Mouse (Mus musculus): ENCODE results near the gene Dbil5.
"Not testable (repeated sequence)": the region's sequence is repeated elsewhere in the genome, so short reads cannot be mapped to it uniquely, and the experiment has no call there.

Gene Dbil5

DNA sequence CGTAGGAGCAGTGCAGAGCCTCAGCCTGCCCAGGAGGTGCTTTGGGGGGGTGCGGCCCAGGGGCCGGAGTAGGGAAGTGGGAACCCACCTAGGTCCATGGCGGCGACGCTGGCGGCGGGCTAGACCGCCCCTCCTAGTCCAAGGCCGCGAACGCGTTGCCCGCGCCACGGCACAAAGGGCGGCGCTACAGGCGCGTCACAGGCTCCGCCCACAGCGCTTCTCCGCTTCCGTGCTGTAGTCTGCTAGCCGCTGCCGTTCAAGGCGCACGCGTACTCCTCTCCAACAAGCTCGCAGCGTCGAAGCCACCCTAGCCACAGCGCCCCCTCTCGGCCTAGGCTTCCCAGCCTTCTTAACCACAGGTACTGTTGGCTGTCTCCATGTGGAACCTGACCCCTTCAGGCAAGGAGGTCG, at the start of gene Dbil5, which contains the start of gene Gemin4:
Gene Dbil5, plus strand, starts transcription at position 219 of the 411 bp plus-strand sequence.
Gene Gemin4, minus strand, starts transcription at position 275 of the 411 bp plus-strand sequence.
- DNase-seq (ENCODE audit: low spot score), result peak; percentile 90

DNA sequence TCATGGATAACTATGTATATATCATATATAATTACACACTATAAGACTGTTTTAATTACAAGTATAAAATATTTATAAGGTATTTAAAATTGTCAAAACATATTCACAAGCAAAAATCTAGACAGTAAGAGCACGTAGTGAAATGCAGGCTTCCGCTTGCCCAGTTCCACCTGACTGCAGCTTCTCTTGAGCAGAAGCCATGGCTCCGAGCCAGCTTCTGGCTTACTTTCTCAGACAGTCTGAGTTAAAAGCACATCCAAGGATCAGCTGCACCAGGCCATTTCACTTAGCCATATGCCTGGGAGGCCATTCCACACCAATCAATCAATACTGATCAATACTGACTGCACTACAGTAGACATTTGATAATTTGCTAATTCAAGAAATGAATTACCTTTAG, 48.4 kb upstream of the Dbil5 start:
- DNase-seq (ENCODE audit: low spot score), result no peak

DNA sequence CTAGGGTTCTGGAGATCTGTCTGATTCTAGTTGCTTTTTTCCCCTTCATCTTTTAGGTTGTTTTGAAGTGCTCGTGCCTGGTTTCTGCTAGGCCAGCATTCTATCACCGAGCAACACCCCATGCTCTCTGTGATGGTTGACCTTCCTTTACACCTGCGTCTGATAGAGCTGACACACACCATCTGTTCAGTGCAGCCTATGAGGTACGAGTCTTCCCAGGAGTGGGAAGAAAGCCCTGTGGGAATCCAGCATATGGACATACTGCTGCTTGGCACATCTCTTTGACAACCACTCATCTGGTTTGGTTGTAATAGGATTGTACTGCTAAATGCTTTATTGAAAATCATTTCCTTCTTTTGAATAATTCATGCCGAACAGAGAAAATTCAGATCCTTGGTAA, 47.2 kb upstream of the Dbil5 start:
- DNase-seq (ENCODE audit: low spot score), result no peak

DNA sequence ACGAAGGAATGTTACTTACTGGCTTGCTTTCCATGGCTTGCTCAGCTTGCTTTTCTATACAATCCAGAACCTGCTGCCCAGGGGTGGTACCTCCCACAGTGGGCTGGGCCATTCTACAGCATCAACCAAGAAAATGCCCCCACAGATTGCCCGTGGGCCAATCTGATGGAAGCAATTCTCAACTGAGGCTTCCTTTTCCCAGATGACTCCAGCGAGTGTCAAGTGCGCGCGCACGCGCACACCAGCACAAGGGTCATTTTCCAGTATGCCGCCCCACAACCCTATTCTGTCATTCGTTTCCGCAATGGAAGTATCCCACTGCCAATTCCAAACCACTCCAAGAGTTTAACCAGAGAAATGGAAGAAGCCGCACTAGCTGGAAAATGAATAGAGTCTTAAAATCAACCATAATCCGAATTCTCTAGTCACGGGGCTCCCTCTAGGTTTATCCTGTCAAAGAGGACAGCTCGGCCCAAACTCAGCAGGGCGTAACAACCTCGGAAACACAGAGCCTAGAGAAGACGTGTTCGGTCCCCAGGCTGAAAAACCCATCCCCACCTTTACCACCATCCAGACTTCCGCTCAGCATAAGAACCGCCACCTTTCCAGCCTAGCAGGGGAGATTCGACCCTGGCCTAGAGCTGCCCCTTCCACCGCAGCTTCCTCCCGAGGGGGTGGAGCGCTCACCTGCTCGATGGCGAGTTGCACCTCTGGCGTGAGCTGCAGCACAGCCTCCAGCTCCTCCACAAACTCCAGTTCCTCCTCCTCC, 38.5 kb upstream of the Dbil5 start:
- no peak for DNase-seq (ENCODE audit: low spot score)

DNA sequence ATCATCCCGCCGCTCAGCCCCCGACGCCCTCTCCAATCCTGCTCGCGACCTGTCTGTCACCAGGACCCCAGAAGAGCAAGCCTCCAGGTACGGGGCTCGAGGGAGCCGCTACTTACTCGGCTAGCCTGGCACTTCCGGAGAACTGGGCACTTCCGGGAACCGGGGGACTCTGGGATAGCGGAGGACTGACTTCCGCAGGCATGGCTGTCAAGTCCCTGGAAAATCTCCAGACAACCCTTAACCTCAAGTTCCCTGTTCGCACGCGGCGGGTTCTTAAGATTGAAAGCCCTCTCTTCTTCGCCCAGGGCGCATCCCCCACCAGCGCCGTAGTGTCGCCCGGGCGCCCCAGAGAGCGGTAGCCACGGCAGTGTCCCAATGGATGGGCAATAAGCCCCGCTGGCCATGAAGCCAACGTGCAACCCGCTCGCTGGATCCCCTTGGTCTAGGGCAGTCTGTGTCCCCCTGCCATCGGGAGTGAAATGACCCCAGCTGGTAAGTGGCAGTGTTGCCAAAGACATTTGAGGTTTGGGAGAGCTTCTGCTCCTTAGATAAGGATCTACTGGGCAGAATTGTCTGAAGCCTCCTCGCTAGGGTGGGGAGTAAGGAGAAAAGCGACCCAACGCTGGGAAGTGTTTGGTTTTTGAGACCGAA, 37.8 kb upstream of the Dbil5 start, which contains the start of the genes Vps53 and Fam57a:
Gene Vps53, minus strand, starts transcription at position 153 of the 651 bp plus-strand sequence.
Gene Fam57a, plus strand, starts transcription at position 177 of the 651 bp plus-strand sequence.
- peak; percentile 85 for DNase-seq (ENCODE audit: low spot score)

DNA sequence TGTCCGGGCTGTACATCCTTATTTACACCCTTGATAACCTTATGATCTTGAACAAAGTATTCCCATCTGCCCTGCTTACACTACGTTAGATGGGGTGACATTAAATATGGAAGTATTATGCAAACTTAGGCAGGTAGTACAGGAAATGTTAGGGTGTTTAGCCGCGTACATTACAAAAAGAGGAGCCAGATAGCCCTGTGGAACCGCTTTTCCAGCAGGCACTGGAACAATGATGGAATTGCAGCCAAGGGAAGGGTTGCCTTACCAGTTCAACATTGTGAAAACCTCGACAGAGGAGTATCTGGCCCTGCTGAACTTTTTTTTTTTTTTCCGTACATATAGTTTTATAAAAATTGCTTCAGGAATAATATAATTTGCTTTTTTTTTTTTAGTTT, 37.3 kb upstream of the Dbil5 start:
- DNase-seq (ENCODE audit: low spot score), result no peak

DNA sequence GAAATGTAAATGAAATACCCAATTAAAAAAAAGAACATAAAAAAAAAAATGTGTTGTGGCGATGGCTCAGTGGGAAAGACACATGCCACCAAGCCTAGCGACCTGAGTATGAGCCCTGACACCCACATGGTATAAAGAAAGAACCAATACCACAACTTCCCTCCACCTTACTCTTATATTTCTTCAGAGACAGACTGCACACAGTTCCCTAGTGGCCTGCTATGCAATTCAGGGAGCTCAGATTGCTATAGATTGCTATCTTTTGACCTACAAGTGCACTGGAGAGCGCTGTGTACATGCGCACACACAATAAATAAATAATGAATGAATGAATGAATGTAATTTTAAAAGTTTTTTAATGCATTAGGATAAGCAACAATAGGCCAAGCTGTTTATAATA, 33.7 kb upstream of the Dbil5 start:
- no peak for DNase-seq (ENCODE audit: low spot score)

DNA sequence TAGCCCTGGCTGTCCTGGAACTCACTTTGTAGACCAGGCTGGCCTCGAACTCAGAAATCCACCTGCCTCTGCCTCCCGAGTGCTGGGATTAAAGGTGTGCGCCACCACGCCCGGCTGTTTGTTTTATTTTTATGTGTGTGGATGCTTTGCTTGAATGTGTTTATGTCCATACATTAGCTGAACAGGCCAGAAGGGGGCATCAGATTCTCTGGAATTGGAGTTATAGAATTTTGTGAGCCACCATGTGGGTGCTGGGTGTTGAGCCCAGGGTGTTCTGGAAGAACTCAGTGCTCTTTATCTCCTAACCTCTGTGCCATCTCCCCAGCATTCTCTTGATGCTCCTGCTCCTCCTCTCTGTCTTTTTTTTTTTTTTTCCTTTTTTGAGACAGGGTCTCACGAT, 30.5 kb upstream of the Dbil5 start:
- no peak for DNase-seq (ENCODE audit: low spot score)

DNA sequence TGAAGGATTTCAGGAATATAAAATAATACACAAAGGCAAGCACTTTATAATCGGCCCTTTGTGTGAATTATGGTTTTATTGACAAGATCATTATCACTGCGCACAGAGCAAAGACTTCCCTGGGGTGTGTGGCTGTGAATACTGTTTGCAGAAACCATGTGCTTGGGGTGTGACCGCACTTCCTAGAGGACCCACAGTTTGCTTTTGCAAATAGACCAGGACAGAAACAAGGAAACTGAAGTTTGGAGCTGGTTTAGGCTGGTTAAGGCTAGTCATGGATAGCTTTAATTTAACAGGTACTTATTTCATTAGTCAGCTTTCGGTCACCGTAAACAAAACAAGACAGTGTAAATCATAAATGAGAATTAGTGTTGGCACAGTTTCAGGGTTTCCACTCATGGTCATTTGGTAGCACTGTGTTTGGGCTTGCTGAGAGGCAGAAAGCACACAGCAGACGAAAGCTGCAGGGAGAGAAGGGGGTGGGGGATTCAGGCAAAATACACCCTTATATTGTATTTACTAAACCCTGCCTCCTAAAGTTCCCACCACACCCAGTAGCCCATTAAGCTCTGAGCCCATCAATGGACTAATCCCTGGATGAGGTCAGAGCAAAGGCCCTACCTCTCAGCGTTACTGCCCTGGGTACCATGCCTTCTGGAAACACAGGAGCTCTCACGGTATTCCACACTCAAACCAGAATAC, 21.0 kb upstream of the Dbil5 start:
- no peak for DNase-seq (ENCODE audit: low spot score)

DNA sequence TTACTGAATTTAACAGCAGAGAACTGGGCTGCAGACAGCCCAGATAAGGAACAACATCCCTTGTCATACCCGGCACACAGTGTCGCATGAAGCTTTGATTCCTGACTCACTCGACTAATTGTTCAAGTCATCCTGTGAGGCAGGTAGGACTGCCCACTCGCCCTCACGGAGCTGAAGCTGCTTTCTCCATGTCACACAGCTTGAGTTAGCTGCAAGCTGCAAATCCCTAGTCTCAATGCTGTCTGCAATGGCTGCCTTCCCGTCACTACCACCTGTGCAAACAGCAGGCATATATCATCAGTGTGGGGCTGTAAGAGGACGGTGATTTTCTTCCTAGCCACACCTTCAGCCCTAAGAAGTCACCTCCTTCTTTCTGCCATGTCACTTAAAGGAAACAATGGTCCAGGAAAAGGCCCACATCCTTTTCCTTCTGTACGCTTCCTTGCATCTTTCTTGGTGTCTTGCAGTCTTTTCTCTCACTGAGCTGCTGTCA, 20.4 kb upstream of the Dbil5 start:
- DNase-seq (ENCODE audit: low spot score), result no peak

DNA sequence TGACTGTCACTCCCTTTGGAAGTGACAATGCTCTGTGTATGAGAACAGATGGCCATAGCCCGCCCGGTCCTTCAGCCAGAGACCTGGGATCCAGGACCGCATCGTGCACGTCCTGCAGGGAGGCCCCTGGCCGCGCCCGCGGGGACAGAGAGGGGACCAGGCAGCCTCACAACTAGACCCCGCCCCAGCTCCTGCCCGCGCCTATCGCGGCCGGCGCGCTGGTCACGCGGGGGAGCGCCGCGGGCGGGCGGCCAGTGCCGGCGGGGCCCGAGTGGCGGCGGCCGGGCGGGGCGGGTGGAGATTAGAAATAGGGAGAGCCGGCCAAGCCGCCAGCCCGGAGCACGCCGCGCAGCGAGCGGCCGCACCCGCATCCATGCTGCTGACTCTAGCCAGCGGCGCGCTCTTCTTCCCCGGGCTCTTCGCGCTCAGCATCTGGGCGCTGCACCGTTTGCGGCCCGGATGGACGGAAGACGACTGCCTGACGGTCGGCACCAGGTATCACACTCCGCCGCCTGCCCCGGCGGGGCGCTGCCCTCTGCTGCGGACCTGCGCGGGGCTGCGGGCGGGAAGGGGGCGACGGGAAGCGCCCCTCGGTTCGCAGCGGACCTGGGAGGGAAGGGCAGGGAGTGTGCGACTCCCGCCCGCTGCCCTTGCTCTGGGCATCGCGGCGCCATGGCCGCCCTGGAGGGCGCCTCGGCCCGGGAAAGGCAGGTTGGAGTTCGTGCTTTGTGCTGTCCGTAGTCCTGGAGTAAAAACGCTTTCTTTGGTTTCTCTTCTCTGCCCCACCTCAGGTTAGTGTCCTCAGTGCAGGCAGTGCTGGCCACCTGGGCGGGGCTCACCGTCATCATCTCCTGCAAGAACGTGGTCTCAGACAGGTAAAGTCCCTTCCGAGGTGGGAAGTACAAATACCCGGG, 15.4 kb upstream of the Dbil5 start:
- DNase-seq (ENCODE audit: low spot score), result peak; percentile 58

DNA sequence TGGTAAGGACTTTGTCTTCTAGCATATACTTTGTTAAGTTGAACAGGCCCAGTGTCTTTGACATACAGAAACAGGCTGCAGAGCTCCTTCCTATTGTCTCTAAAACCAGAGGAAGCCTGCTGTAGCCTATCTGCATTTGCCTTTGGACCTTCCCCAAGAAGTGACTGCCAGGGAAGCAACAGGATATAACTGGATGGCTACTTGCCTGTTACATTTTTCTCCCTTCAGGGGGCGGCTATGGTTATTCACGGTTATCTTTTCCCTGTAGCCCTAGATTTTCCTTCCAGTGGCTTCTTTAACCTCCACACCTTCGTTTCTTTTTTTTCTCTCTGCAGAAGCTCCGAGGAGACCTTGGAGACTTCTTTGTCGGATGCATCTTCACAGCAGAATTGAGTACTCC, 10.6 kb upstream of the Dbil5 start:
- no peak for DNase-seq (ENCODE audit: low spot score)

DNA sequence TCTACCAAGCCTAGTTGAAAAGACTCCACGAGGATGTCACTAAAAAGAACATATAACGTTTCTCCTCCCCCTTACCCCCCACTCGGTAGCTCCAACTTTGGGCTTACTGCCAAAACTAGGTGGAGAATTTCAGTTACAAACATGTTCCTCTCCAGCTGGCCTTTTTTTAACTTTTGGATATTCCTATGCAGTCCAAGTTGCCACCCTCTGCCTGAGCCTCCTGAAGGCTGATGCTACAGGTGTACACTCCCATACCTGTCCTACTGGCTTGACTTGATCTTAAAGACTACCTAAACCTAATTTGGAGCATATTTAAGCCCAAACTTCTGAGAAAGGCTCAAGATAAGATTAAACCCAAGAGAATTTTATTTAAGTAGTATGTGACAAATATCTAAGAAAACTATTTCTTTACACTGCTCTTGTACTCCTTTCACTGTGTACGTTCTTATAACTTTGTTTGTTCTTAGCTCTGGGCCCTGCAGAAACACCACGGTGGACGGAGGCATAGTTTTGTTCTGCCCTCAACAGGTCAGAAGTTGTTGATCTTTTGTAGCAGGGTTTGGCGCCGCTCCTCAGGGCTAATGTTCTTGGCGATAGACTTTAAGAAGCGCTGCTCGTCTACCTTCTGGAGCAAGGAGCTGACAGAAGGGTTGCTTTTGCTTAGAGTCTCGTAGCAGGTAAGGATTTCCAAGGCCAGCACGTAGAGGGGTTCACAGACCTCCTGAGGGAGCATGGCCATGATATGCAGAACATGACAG, 7.0 kb upstream of the Dbil5 start:
- no peak for DNase-seq (ENCODE audit: low spot score)

DNA sequence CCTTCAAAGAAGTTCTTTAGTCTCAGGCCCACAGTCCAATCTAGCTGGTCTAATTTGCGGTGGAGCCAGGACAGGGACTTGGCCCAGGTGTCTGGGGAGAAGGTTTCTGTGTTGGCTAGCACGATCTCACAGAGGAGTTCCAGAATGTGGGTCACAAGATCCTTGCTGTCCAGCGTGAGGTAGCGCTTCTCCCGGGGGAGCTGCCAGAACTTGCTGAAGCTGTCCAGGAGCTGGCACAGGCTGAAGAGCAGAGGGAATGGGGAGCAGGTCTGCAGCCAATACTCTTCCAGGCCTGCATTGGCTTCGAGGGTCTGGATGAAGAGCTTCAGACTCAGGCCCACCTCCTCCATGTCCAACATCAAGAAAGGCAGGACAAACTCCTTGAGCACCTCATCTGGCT, 5.8 kb upstream of the Dbil5 start:
- DNase-seq (ENCODE audit: low spot score), result not testable (repeated sequence)

DNA sequence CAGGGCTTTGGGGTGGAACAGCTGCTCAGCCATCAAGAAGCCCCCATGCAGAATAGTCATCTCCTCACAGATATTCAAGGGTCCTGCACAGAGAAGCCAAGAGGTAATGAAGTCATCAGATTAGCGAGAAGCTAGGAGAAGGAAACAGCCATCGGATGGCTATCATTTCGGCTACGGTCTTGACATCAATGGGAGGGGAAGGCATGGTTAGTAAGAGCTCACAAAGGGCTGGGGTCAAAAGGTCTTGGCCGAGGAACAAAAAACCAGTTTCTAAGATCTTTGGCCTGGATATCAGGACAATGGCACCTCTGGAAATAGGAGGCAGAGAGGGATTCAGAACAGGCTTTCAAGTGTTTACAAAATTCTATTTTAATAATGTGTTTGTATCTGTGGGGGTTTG, 3.6 kb upstream of the Dbil5 start:
- DNase-seq (ENCODE audit: low spot score), result no peak

DNA sequence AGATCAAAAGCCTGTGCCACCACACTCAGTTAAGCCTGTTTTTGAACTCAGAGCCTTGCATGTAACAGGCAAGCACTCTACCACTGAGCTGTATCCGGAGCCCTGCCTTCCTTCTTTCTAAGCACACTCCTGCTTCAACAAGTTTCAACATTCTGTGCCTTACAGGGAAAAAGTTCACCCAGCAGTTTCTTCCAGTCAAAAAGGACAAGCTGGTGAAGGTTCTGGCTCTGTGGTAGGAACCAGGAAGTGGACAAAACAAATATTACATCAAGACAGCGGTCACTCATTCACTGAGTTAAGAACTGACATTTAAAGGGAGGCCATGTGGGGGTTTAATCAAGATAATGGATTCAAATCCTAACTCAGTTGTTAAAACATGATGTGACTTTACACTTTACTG, 2.4 kb upstream of the Dbil5 start:
- no peak for DNase-seq (ENCODE audit: low spot score)

DNA sequence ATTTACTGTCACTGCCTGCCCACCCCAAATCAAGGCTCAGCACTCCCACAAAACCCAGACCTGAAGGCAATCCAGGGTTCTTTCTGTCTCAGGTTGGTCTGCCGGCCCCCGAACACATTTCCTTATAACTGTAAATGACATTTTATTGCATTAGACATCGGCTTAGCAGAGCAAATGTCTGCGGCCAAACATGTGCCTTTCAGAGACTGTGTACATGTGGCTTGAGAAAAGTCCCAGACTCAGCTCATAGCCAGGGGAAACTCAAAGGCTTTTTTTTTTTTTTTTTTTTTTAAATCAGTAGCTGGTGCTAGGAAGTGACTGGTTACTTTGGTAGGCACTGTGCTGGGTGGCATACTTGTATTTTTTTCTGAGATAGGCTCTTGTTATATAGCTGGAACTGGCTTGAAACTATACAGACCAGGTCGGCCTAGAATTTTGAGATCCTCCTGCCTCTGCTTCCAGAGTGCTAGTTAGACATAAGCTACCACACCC, 1.3 kb upstream of the Dbil5 start:
- no peak for DNase-seq (ENCODE audit: low spot score)

DNA sequence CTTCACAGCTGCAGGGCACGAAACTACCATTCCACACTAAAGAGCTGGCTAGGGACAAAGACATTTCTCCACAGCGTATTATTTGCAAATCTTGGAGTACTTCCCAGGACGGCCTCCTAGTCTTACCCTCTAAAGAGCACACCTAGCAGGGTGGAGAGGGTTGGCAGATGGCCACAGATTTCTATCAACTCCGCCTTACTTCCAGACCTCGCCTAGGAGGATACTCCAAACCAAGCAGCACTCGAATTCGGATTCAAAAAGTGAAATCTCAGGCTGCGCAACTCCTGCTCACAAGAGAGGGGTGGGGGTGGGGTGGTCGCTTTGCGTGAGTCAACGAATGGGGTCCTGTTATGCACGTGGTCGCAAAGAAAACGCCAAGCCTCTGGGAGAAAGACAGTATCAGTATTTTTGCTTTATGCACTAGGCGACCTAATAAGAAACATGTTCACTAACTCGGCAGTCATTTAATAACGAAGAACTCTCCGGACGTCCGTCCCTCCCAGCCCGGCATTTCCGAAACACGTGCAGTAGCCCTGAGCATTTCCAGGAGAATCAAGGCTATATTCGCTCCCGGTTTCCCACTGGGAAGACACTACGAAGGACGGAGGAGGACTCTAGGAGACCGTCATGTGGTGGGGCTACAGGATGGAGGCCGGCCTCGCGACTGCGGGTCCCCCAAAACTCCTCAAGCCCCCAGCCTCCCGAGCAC, 573 bp upstream of the Dbil5 start:
- DNase-seq (ENCODE audit: low spot score), result no peak

DNA sequence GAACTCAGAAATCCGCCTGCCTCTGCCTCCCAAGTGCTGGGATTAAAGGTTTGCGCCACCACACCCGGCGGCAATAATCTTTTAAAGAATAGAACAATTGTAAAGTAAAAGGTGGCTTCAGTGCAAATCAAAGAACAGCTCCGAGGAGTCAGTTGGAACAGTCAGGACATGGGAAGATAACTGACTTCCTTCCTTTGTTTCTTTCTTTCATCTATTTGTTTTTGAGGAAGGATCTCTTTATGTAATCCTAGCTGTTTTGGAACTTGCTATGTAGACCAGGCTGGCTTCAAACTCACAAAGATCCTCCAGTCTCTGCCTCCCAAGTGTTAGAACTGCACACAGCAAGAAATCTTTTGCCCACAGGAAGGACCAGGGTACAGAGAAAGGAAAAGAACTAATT, 7.2 kb downstream of the Dbil5 start:
- DNase-seq (ENCODE audit: low spot score), result no peak

DNA sequence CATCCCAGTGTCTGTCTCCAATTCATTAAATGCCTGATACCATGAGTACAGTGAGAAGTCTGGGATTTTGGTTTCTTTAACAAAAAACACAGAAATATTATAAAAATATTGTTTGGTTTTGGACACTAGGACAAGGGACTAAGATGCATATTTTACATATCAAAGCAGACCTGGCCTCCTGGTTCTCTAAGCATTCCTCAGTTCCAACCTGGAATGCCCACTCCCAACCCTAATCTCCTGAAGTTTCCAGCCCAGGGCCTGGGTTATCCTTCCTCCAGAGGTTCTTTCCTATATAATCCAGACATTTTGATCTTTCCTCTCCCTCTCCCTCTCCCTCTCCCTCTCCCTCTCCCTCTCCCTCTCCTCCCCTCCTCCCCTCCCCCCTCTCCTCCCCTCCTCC, 7.6 kb downstream of the Dbil5 start:
- no peak for DNase-seq (ENCODE audit: low spot score)

All from ovary, postnatal 10 days (tissue).